Mouse (Mus musculus) embryo, embryonic 10.5 days (tissue): ENCODE data around the gene Urb1.
"Not testable (repeated sequence)": the region's sequence is repeated elsewhere in the genome, so short reads cannot be mapped to it uniquely, and the experiment has no call there.

Experiments
- DNase-seq: peaks from one replicate; pipeline ENCODE4 v3.0.0-alpha.2; 2015; ENCODE audit warnings: low spot score

The Urb1 gene

GRCm38 (mm10) chr16:90809975-90810715 lies at the start of gene Urb1:
Gene Urb1, minus strand, starts transcription at chr16:90810413.
- DNase-seq = peak; percentile 99

- DNase-seq = no peak
Observed at GRCm38 (mm10) chr16:90858206-90858605, 48.0 kb upstream of the Urb1 start.

DNA sequence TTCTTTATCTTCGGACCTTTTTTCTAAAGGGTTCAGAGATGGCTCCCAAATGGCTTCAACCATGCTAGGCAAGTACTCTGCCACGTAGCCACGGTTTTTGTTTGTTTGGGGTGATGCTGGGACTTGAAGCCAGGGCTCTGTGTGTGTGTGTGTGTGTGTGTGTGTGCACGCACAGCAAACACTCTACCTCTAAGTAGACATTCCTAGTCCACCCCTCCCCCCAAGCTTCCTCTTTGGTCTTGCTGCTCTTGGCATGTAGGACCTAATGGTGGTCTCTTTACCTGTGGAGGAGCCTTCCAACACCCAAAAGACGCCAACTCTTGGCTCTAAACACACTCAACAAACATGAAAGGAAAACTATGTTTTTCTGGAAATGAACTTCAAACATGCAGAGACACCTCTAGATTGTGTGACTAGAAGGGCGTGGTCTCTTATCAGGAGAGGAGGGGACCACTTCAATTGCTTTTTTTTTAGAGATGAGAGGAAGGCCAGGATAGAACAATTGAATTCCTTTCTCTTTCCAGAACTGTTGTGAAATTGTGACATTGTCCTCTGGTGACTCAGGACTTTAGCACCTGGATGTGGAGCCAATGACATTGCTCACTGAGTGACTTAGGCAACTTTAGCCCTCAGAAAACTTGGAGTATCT lies 46.5 kb upstream of the Urb1 start:
- DNase-seq = no peak

DNA sequence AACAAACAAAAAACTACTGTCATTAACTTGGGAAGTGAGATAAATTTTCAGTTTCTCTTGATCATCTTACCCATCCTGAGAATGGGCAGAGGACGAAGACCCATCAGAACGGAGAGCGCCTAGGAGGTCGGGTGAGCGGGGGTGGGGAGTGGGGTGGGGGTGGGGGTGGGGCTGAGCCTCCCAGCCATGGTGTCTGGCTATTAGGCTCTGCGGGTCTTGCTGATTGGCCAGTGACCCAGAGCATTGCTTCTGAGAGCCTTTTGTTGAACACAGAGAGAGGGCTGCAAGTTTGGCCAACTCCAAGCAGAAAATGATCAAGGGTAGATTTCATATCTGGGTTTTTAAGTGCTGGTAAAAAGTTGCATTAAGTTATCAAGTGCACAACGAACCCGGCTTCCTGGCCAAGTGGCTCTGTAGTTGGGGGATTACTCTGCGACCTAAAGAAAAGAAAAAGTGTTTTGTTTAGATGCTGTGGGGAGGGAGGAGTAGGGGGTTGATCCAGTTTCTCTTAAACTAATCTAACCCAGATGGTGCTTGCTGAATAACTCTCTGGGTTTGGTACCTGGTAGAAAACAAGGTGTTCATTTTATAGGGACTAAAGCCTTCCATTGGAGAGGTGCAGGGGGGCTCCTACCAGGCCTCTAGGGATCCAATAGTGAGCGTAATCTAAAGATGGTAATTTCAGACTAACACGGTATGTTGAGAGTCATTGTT lies 41.6 kb upstream of the Urb1 start:
- DNase-seq = no peak

- no peak for DNase-seq
Observed at GRCm38 (mm10) chr16:90850881-90851280, 40.7 kb upstream of the Urb1 start.

DNA sequence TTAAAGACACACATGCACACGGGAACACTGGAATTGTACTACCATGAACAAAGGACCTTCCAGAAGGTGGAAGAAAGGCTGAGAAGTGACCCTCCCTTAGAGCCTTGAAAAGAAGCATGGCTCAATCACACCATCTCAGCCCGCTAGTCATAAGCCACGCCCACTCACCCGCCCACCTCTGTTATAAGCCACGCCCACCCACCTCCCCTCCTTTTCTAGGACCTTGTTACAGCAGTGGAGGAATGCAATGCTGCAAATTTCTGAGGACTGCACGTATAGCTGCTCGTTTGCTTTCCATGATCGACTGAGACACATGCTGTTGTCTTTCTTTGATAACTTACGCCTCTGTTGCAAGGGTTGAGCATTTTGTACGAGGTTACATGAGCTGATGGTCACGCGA lies 39.0 kb upstream of the Urb1 start:
- peak; percentile 76 for DNase-seq

DNA sequence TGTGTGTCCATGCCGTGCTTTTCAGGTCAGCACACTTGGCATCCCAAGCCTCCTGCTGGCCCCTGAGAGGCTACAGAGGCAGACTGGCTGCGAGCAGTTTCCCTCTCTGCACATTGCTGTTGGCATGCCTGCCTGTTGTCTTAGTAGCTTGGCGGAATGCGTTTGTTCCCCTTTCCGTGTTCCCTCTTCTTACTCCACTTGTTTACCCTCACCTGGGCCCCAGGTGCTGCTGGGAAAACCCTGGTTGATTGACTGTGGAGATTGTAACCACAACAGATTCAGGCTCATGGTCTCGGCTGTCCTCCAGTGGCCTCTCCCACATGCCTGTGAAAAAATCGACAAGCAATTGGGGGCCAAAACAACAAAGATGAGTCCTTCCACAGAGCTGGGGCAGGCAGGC lies 38.5 kb upstream of the Urb1 start:
- no peak for DNase-seq

DNA sequence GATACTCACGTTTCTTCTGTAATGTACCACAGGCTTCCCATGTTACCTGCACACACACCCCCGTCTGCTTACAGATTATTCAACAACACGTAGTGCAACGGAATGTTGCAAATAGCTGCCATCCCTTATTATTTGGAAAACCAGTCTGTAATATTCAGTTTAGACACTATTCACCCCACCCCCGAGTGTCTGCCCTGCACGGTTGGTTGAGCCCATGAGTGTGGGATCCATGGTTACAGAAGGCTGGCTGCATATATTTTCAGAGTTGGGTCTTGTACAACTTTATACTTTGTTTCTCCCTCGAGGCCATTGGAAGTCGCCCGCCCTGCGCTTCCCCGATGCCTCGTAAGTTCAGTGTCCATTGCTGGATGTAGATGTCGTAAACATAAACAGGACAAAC lies 35.4 kb upstream of the Urb1 start:
- DNase-seq = no peak

- DNase-seq = no peak
Observed at GRCm38 (mm10) chr16:90845038-90845437, 34.8 kb upstream of the Urb1 start.

DNA sequence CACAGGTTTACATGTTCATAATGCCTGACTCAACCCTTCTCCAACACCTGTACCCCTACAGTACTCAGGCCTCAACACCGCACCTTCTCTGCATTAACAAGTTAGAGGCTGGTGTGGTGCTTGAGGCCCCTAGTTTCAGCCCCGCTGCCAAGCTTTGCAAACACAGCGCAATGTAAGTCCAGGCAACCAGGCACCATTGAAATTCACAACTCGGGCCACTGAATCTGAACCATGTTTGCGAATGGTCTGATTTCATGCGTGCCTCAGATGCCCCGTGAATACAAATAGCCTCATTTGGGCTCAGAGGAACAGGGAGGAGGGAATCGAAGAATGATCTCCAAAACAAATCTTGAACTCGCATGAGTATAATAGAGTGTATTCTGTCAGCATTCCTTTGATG lies 32.0 kb upstream of the Urb1 start:
- peak; percentile 36 for DNase-seq

DNA sequence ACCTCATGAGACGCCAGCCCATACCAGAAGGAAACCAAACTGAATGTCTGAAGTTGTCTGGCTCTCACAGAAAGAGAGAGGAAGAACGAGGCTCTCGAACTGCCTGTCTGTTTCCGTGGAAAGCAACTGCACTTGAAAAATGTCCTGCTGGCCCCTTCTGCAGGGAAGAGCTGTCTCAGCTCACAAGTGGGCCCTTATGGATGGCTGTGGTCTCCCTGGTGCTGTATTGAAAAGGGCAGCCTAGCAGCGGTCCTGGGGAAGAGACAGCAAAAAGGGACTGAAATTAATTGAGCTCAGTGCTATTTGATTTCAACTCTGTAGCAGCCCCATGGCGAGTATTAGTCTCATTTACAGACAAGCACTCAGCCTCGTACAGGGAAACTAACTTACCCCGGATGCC lies 27.2 kb upstream of the Urb1 start:
- DNase-seq = no peak

GRCm38 (mm10) chr16:90833041-90833791 lies 23.0 kb upstream of the Urb1 start:
- peak; percentile 53 for DNase-seq

- DNase-seq = no peak
Observed at GRCm38 (mm10) chr16:90832495-90832894, 22.3 kb upstream of the Urb1 start.

- no peak for DNase-seq
Observed at GRCm38 (mm10) chr16:90831676-90832075, 21.5 kb upstream of the Urb1 start.

GRCm38 (mm10) chr16:90830686-90831439 lies 20.6 kb upstream of the Urb1 start:
- DNase-seq = peak; percentile 72

- DNase-seq = peak; percentile 85
Observed at GRCm38 (mm10) chr16:90829894-90830685, 19.9 kb upstream of the Urb1 start.

DNA sequence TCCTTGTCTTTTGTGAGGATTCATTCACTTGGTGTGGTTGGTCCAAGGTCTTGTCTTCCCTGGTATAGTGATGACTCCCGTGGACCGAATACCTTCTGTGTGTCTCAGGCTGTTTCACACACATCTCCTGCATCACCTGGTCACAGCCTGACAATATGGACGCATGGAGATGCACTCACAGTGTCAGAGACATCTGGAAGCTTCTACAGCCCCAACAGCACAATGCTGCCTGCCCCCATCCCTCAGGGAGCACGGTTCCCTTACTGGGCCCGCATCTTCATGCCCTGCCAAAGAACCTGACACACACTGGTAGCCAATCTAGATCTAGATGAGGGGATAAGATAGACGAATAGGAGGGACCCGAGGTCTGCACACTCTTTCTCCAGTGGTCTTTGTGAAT lies 18.9 kb upstream of the Urb1 start:
- no peak for DNase-seq

GRCm38 (mm10) chr16:90827498-90827897 lies 17.3 kb upstream of the Urb1 start:
- DNase-seq = no peak

- DNase-seq = no peak
Observed at GRCm38 (mm10) chr16:90826457-90826856, 16.2 kb upstream of the Urb1 start, which contains the start of gene Eva1c. Gene Eva1c, plus strand, starts transcription at chr16:90826719.

DNA sequence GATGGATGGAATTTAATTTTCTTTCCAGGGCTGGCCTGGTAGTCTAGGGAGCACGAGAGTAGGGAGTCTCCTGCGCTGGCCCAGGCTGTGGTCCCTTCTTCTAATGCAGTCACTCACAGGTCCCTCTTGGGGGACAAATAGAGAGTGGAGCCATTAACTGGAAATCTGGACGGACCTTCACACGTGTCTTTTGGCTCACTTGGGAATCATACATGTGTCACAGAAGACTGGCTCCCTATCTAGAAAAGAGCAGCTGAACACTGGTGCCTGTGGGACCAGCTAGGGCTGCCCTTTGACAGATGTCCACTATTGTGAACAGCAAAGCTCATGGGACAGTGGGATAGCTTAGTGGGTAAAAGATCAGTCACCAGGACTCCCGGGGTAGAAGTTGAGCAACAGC lies 15.8 kb upstream of the Urb1 start:
- no peak for DNase-seq

DNA sequence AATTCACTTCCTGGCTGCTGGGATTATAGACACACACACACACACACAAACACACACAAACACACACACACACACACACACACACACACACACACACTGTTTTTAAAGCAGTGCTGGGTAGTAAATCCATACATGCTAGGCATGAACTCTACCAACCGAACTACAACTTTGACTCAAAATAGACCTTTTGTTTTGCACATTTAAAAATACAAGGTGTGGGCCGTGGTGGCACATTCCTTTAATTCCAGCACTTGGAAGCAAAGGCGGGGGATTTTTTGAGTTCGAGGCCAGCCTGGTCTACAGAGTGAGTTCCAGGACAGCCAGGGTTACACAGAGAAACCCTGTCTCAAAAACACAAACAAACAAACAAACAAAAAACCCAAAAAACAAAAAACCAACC lies 13.8 kb upstream of the Urb1 start:
- DNase-seq = not testable (repeated sequence)
